Mouse (Mus musculus) macrophage (primary cell): ENCODE results near the gene Zbtb8os. TPM values are rescaled to one million over a fixed set of nuclear protein-coding genes. Genes with fewer than 3 reads are reported as not detected.
"Not testable (repeated sequence)": the region's sequence is repeated elsewhere in the genome, so short reads cannot be mapped to it uniquely, and the experiment has no call there.

Source experiments
- H3K27ac ChIP-seq: fragments of 350-480 bp; formaldehyde crosslinking; 2 replicates; pipeline ENCODE4 v1.9.0; 2021
- H3K36me3 ChIP-seq: fragments of 350-480 bp; formaldehyde crosslinking; 2 replicates; pipeline ENCODE4 v1.9.0; 2021; ENCODE audit errors: inconsistent target
- H3K4me3 ChIP-seq: fragments of 350-480 bp; formaldehyde crosslinking; 2 replicates; pipeline ENCODE4 v1.9.0; 2021; ENCODE audit errors: inconsistent target
- H3K79me2 ChIP-seq: fragments of 350-480 bp; formaldehyde crosslinking; 2 replicates; pipeline ENCODE4 v1.9.0; 2021; ENCODE audit errors: inconsistent target
- WGBS: methylation state at CpG from one replicate; pipeline ENCODE4 v1.1.7; 2026; ENCODE audit warnings: inconsistent platforms; ENCODE audit not compliant: missing documents; 5-methylcytosine and 5-hydroxymethylcytosine counted together
- polyA plus RNA-seq: library from polyadenylated mRNA; stranded (reverse); fragments of 250-400 nt; gene quantifications from 3 replicates; pipeline ENCODE4 v1.2.4, GENCODE M21; 2018; ENCODE audit warnings: inconsistent platforms

The Zbtb8os gene
- polyA plus RNA-seq, 1 experiment from 2014 or later = 98.1 TPM

GRCm38 (mm10) chr4:129350644-129351043, 15.1 kb downstream of the Zbtb8os start:
- H3K4me3 ChIP-seq = no peak overlapping the region
- no peak overlapping the region for H3K27ac ChIP-seq
- WGBS = 18% methylated on average over 1 of the region's 1 CpGs
- H3K36me3 ChIP-seq = peaks cover 4% of the 10 kb centered on the region; the same call in 1 of the 2 replicates
- no peaks in the 10 kb centered on the region for H3K79me2 ChIP-seq

- H3K79me2 ChIP-seq = no peaks in the 10 kb centered on the region
- H3K36me3 ChIP-seq = peaks cover 4% of the 10 kb centered on the region; the same call in 1 of the 2 replicates
- WGBS = 90% methylated on average over 6 of the region's 6 CpGs
- no peak overlapping the region for H3K27ac ChIP-seq
- no peak overlapping the region for H3K4me3 ChIP-seq
Measured at GRCm38 (mm10) chr4:129351111-129351510, 15.6 kb downstream of the Zbtb8os start.

- H3K36me3 ChIP-seq = no peaks in the 10 kb centered on the region; the same call in 1 of the 2 replicates
- H3K79me2 ChIP-seq = no peaks in the 10 kb centered on the region
- no peak overlapping the region for H3K27ac ChIP-seq
- 97% methylated on average over 12 of the region's 12 CpGs for WGBS
- no peak overlapping the region for H3K4me3 ChIP-seq
Measured at GRCm38 (mm10) chr4:129353176-129353575, 17.7 kb downstream of the Zbtb8os start.

GRCm38 (mm10) chr4:129354236-129354635, 18.7 kb downstream of the Zbtb8os start:
- 55% methylated on average over 15 of the region's 15 CpGs for WGBS
- no peaks in the 10 kb centered on the region for H3K79me2 ChIP-seq
- H3K36me3 ChIP-seq = no peaks in the 10 kb centered on the region; the same call in 1 of the 2 replicates
- no peak overlapping the region for H3K4me3 ChIP-seq
- no peak overlapping the region for H3K27ac ChIP-seq

DNA sequence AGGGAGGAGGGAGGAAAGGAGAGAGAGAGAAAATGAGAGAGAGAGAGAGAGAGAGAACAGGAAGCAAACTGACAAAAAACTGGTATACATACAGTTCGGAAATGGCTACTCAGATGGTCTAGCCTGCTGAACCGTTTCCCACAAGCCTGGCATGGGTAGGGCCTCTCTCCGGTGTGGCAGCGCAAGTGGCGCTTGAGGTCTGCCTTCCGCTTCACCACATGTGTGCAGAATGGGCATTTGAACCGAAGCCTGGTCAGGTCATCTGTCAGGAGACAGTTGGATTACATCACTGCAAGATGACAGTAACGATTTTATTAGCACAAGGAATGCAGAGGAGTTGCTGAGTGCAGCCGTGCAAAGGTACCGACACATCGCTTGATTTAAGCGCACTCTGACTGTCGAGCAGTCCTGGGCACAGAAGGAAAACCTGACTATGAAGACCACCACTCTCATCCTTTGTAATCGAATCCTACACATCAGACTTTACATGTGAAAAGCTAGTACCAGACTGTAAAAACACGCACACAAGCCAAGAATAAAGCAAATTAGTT, 22.2 kb downstream of the Zbtb8os start:
- no peak overlapping the region for H3K4me3 ChIP-seq
- H3K27ac ChIP-seq = no peak overlapping the region
- WGBS = 81% methylated on average over 15 of the region's 15 CpGs
- H3K36me3 ChIP-seq = peaks cover 4% of the 10 kb centered on the region; the same call in 1 of the 2 replicates
- H3K79me2 ChIP-seq = no peaks in the 10 kb centered on the region

DNA sequence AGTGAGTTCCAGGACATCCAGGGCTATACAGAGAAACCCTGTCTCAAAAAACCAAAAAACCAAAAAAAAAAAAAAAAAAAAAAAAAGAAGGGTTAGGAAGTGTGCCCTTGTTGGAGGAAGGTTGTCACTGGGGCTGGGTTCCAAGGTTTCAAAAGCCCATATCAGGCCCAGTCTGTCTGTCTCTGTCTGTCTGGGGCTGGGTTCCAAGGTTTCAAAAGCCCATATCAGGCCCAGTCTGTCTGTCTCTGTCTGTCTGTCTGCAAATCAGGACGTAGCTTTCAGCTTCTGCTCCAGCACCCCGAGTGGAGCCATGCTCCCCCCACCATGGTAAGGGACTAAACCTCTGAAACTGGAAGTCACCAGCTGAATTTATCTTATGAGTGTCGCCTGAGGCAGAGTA, 26.7 kb downstream of the Zbtb8os start:
- H3K4me3 ChIP-seq, H3K27ac ChIP-seq, H3K36me3 ChIP-seq, H3K79me2 ChIP-seq: not testable (repeated sequence)
- 78% methylated on average over 3 of the region's 3 CpGs for WGBS

DNA sequence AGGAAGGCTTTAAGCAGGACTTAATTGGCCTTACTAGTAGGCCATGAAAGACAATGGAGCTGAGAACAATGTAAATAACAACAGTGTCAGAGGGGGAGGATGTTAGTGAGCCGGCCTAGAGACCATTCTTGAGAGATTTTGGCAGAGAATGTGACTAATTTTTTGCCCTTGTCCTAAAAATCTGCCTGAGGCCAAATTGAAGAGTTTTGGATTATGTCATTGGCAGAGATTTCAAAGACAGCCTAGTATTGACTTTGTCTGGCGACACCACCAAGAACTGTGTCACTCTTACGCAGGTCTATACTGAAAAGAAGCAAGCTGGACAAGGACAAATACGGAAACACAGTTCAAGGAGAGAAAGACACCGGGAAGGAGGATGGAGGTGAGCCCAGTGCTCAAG, 27.3 kb downstream of the Zbtb8os start:
- Histone ChIP-seq H3K4me3 (no peak overlapping the region), H3K79me2 (no peaks in the 10 kb centered on the region), H3K27ac (no peak overlapping the region), H3K36me3 (peaks cover 4% of the 10 kb centered on the region; the same call in 1 of the 2 replicates)
- 95% methylated on average over 5 of the region's 5 CpGs for WGBS

GRCm38 (mm10) chr4:129363463-129363862, 28.0 kb downstream of the Zbtb8os start:
- Histone ChIP-seq H3K36me3 (0 out of 2 replicates have a peak, but pooled peaks cover 4% of the 10 kb centered on the region), H3K27ac (no peak overlapping the region), H3K4me3 (no peak overlapping the region), H3K79me2 (no peaks in the 10 kb centered on the region)
- WGBS = 92% methylated on average over 9 of the region's 9 CpGs

GRCm38 (mm10) chr4:129364379-129364778, 28.9 kb downstream of the Zbtb8os start:
- Histone ChIP-seq H3K4me3 (no peak overlapping the region), H3K36me3 (0 out of 2 replicates have a peak, but pooled peaks cover 4% of the 10 kb centered on the region), H3K27ac (0 out of 2 replicates have a peak overlapping the region, but pooled peaks have one; percentile 58), H3K79me2 (no peaks in the 10 kb centered on the region)
- WGBS = 87% methylated on average over 3 of the region's 3 CpGs

DNA sequence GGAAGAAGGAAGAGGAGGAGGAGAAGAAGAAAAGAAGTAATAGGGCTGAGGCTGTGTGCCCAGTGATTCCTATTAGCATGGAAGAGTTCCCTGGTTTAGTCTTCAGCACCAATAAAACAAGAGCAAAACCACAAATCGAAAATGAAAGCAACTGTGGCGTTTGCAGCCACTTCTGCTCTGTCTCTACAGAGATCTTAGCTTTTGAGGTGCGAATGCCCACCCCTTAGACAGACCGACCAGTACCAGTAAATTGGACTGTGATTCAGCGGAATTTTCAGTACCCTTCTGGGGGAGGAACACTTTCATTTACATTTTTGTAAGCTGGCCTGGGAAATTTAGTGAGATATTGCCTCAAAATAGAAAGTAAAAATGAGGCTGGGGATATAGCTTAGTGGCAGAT, 29.7 kb downstream of the Zbtb8os start:
- no peaks in the 10 kb centered on the region for H3K79me2 ChIP-seq
- H3K4me3 ChIP-seq = peak overlapping the region; percentile 32
- 3% methylated on average over 5 of the region's 5 CpGs for WGBS
- H3K27ac ChIP-seq = peak overlapping the region; percentile 58
- 0 out of 2 replicates have a peak, but pooled peaks cover under 1% of the 10 kb centered on the region for H3K36me3 ChIP-seq

DNA sequence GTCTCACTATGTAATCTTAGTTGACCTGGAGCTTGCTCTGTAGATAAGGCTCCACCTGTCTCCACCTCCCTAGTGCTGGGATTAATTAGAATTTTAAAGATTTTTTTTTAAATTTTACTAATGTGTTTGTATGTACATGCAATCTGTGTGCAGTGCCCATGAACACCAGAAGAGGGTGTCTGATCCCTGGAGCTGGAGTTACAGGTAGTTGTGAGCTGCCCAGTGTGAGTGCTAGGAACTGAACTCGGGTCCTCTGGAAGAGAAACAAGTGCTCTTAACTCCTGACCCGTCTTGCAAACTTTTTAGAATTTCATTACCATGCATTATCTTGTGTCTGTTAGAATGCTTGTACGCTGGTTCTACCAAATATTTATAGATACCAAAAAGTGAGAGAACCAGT, 35.9 kb downstream of the Zbtb8os start:
- Histone ChIP-seq H3K36me3 (no peaks in the 10 kb centered on the region), H3K79me2 (peaks cover 2% of the 10 kb centered on the region; the same call in 1 of the 2 replicates), H3K4me3 (no peak overlapping the region), H3K27ac (no peak overlapping the region)
- WGBS = 84% methylated on average over 3 of the region's 3 CpGs

DNA sequence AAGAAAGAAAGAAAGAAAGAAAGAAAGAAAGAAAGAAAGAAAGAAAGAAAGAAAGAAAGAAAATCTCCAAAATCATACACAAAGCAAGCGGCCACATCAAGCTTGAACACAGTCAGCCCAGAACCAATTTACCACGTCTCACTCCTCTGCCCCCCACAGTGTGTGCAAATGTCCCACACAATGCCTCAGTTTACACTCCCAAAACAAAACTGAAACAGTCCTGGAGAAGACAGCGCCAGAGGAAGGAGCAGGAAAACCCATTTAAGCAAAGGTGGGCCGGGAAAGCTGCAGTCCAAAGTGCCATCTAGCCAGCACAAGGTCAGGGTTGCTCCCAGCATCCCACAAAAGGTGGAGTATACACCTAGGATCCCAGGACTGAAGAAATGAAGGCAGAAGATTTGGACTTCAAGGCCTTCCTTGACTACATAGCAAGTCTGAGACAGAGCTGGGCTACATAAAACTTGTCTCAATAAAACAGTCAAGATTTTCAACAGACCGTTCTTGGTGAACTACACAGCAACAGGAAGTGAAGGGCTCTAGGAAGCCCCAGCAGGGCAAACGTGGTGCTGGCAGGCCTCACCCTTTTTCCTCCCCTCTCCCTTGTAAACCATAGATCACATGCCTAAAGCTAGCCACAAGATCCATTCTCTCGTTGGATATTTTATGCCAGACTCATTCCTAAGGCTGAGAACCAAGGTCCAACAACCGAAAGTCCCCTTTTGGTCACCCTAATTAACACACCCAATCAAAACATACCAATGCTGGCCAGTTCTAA, 37.9 kb downstream of the Zbtb8os start:
- H3K36me3 ChIP-seq = no peaks in the 10 kb centered on the region
- peaks cover 3% of the 10 kb centered on the region; the same call in 1 of the 2 replicates for H3K79me2 ChIP-seq
- WGBS = 61% methylated on average over 7 of the region's 8 CpGs
- no peak overlapping the region for H3K4me3 ChIP-seq
- H3K27ac ChIP-seq = no peak overlapping the region

DNA sequence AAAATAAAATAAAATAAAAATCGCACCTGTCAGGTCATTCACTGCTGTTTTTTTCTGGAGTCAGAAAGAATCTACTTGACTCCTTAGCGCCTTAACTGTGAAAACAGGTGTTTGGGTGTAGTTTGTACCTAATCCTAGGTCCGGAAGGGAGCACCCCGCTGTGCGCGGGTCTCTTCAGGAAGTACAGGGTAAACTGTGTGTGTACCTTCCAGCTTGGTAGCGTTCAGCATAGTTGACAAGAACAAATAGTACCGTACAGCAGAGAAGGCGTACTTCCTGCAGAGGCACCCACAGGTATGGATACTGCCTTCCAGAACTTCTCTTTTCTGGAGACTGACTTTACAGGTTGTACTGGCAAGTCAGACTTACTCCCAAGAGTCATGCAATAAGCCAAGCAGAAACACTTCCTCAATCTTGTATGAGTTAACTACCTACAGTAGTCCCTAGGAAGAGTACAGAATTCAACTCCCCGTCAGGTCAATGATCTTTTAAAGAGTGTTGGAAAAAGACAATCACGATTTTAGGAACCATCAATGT, 38.8 kb downstream of the Zbtb8os start:
- 48% methylated on average over 11 of the region's 11 CpGs for WGBS
- Histone ChIP-seq H3K4me3 (no peak overlapping the region), H3K27ac (no peak overlapping the region), H3K36me3 (no peaks in the 10 kb centered on the region), H3K79me2 (peaks cover 3% of the 10 kb centered on the region; the same call in 1 of the 2 replicates)

DNA sequence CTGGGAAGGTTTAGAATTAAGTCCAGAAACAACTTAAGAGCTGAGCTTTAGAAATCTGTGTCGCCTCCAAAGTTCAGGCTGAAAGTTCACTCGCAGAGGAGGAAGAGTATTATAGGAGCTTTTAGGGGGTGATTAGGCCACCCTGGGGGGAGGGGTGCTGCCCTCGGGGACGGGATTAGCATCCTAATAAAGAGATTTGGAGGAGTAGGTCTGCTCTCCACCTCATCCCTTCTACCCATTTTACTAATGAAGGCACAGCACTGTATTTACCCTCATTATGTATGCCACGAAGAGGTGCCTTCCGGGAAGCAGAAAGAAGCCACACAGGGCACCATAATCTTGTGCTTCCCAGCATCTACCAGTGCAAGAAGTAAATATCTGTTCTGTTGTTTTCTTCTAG, 39.5 kb downstream of the Zbtb8os start:
- H3K79me2 ChIP-seq = peaks cover 3% of the 10 kb centered on the region; the same call in 1 of the 2 replicates
- H3K4me3 ChIP-seq = no peak overlapping the region
- H3K27ac ChIP-seq = no peak overlapping the region
- H3K36me3 ChIP-seq = no peaks in the 10 kb centered on the region
- 92% methylated on average over 6 of the region's 6 CpGs for WGBS

DNA sequence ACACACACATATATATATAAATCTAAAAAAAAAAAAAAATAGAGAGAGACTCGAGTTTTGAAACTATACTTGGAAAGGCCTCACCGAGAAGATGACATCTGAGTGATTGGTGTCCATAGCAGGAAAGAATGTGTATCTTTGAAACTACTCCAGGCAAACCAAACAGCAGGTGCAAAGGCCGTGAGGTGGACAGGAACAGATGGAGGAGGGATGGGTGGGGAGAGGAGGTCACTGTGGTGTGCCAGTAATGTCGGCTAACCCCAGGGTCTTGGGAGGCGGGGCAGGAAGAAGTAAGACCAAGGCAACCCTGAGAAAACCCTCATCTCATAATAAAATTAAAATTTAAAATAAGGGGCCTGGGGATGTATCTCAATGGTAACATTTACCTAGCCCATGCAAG, 40.3 kb downstream of the Zbtb8os start:
- 86% methylated on average over 5 of the region's 5 CpGs for WGBS

More for the DNA sequence above, 40.3 kb downstream of the Zbtb8os start:
- Histone ChIP-seq H3K79me2 (peaks cover 3% of the 10 kb centered on the region; the same call in 1 of the 2 replicates), H3K27ac (no peak overlapping the region), H3K36me3 (no peaks in the 10 kb centered on the region), H3K4me3 (no peak overlapping the region)
